Mouse (Mus musculus): Measurements from ENCODE around the gene Hes2.

GRCm38 (mm10) chr4:152127884-152128283 is 30.8 kb upstream of the Hes2 start:
- TF ChIP-seq POLR2A (IDR thresholded peaks at IDR 0.05; ENCODE audit: borderline replicate concordance, extremely low read depth, insufficient read depth, insufficient read length, poor library complexity, severe bottlenecking) = no peak
- no peak for TF ChIP-seq CTCF (IDR thresholded peaks at IDR 0.05; ENCODE audit: borderline replicate concordance, extremely low read depth, insufficient read depth, insufficient read length)

All from brain, embryonic 14.5 days (tissue).